Mouse (Mus musculus) small intestine, adult 2 months (tissue): Measurements from ENCODE around the gene Oxtr.

Experiments
- CTCF ChIP-seq: fragments of 200-500 bp; IDR thresholded peaks from 2 replicates; pipeline ENCODE4 v1.5.1; 2012; ENCODE audit warnings: low read depth, mild to moderate bottlenecking, control low read depth, inconsistent platforms, low read length, moderate library complexity, mixed read lengths; ENCODE audit not compliant: insufficient replicate concordance, insufficient read length; ENCODE audit errors: extremely low read depth
- POLR2A ChIP-seq: fragments of 200-500 bp; IDR thresholded peaks from 2 replicates; pipeline ENCODE4 v1.6.1; 2012; ENCODE audit warnings: low read depth, mild to moderate bottlenecking, control low read depth, inconsistent platforms, low read length, moderate library complexity

DNA sequence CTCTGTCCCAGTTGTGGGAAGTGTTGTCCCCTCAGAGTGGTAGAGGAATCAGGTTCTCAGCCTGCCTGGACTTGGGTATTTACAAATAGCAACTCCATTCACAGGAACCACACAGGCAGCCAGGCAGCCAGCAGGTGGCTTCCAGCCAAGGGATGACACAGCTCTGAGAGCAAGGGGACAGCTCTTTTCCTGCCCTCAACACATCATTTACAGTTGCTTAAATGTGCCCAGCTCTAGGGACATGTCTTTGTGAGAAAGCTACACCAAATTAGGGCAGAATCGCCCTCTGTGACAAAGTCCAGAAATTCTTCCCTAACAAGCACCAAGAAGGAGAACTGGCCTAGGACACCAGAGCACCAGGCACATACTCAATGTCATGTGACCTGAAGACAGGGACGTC lies 11.4 kb upstream of the Oxtr start:
- TF ChIP-seq POLR2A (no peak), CTCF (no peak)
